Mouse (Mus musculus) liver, embryonic 12.5 days (tissue): ENCODE measurements at regions not wholly inside any gene's neighbourhood (a gene's known extent, or its start where the extent isn't known, plus 50 kb on each side); places are given as distances from the start of the nearest gene placed in this dataset. TPM values are rescaled to one million over a fixed set of nuclear protein-coding genes. Genes with fewer than 3 reads are reported as not detected.

Experiments used
- ATAC-seq: fragments of 200-750 bp; cut with Nextera tagmentation; 2 replicates; pipeline ENCODE4 v1.8.0; 2017; ENCODE audit warnings: moderate number of reproducible peaks, mild to moderate bottlenecking, moderate library complexity
- H3K27ac ChIP-seq: fragments of 300-500 bp; sonication (generic); 2 replicates; pipeline ENCODE4 v1.5.1; 2016; ENCODE audit warnings: mild to moderate bottlenecking
- H3K27me3 ChIP-seq: fragments of 300-500 bp; sonication (generic); replicated peaks from 2 replicates; pipeline ENCODE4 v1.6.1; 2016; ENCODE audit warnings: mild to moderate bottlenecking, moderate library complexity
- H3K36me3 ChIP-seq: fragments of 300-500 bp; sonication (generic); 2 replicates; pipeline ENCODE4 v1.6.1; 2016; ENCODE audit warnings: mild to moderate bottlenecking, moderate library complexity
- H3K4me1 ChIP-seq: fragments of 300-500 bp; sonication (generic); 2 replicates; pipeline ENCODE4 v1.6.1; 2016
- H3K4me2 ChIP-seq: fragments of 300-500 bp; sonication (generic); 2 replicates; pipeline ENCODE4 v1.6.1; 2016; ENCODE audit warnings: mild to moderate bottlenecking, moderate library complexity
- H3K4me3 ChIP-seq: fragments of 300-500 bp; sonication (generic); 2 replicates; pipeline ENCODE4 v1.5.1; 2016; ENCODE audit warnings: mild to moderate bottlenecking, moderate library complexity
- H3K9ac ChIP-seq: fragments of 300-500 bp; sonication (generic); 2 replicates; pipeline ENCODE4 v1.6.1; 2016; ENCODE audit warnings: mild to moderate bottlenecking, moderate library complexity
- H3K9me3 ChIP-seq: fragments of 300-500 bp; sonication (generic); replicated peaks from 2 replicates; pipeline ENCODE4 v1.6.1; 2016; ENCODE audit warnings: mild to moderate bottlenecking, moderate library complexity
- WGBS: fragments of 180-500 bp; shearing (Covaris S2); methylation state at CpG from one replicate; pipeline ENCODE4 v1.1.7; 2016; ENCODE audit not compliant: insufficient replicate concordance; 5-methylcytosine and 5-hydroxymethylcytosine counted together
- microRNA-seq: library from miRNA; unstranded; fragments of <30 nt; microRNA quantifications from one replicate; pipeline ENCODE4, GENCODE M21; 2017

DNA sequence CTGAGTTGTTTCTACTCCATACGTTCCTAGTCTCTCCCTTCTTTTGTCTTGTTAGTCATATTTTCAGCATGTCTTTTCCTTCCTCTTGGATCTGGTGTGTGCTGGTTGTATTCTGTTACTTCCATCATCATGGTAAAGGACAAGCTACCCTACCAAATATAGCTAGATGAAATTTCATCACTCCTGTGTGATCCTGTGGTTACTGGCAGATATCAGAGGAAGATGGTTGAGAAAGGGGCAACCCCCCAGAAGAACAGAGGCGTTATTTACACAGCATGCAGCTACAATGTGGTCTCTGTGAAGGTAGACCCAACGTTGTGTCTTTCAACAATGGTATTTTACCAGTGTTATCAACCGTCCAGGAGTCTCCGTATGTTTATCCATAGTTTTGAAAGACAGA is 52.8 kb upstream of the Adgrl4 start:
- Histone ChIP-seq H3K4me3 (no peak overlapping the region), H3K27me3 (no peaks in the 10 kb centered on the region), H3K36me3 (no peaks in the 10 kb centered on the region), H3K4me1 (no peaks in the 10 kb centered on the region), H3K9ac (no peak overlapping the region), H3K27ac (no peak overlapping the region), H3K4me2 (no peak overlapping the region), H3K9me3 (no peaks in the 10 kb centered on the region)
- ATAC-seq = no peak
- WGBS = 51% methylated on average over 5 of the region's 5 CpGs

DNA sequence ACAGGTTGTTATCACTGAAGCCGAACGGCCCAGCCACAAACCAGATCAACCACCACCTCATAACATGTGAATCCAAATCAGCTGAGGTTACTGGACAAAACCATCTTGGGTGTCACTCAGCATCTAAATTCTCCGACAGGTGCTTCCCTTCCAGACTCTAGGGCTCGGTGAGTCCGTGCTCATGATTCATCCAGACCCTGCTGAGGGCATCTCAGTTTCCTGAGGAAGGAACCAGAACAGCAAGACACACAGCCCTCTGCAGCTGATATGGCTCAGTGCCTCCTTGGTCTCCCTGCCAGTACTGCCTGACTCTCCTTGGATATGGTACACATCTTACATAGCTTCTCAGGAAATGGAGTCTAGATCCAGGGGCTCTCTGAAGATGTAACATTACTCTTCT is 51.6 kb upstream of the Adgrl4 start:
- ATAC-seq = no peak
- WGBS = 39% methylated on average over 5 of the region's 5 CpGs

More for the DNA sequence above, 51.6 kb upstream of the Adgrl4 start:
- H3K27me3 ChIP-seq = no peaks in the 10 kb centered on the region
- no peak overlapping the region for H3K4me2 ChIP-seq
- no peak overlapping the region for H3K9ac ChIP-seq
- H3K4me1 ChIP-seq = no peaks in the 10 kb centered on the region
- H3K27ac ChIP-seq = no peak overlapping the region
- H3K9me3 ChIP-seq = no peaks in the 10 kb centered on the region
- H3K4me3 ChIP-seq = no peak overlapping the region
- no peaks in the 10 kb centered on the region for H3K36me3 ChIP-seq

Small RNAs in the stretch of these regions (microRNA-seq; reads per million reads assigned to microRNA genes)
- gene Mir3963 = not detected
